Mouse (Mus musculus): ENCODE results near the gene Zscan26. TPM values are rescaled to one million over a fixed set of nuclear protein-coding genes. Genes with fewer than 3 reads are reported as not detected.

Gene Zscan26
- total RNA-seq, 2 experiments from 2014 or later: 38.2 to 41.0 TPM

- no peak for DNase-seq (ENCODE audit: low spot score in 2 of 2)
These were observed 18.1 kb downstream of the Zscan26 start for GRCm38 (mm10) chr13:21435476-21435875.

- DNase-seq (ENCODE audit: low spot score in 2 of 2): no peak
These were observed 25.9 kb downstream of the Zscan26 start for GRCm38 (mm10) chr13:21427631-21428030.

GRCm38 (mm10) chr13:21423301-21423700 lies 30.2 kb downstream of the Zscan26 start:
- DNase-seq (ENCODE audit: low spot score in 2 of 2): peak in 1 of 2 experiments; percentile 16

- DNase-seq (ENCODE audit: low spot score in 2 of 2): no peak
These were observed 34.7 kb downstream of the Zscan26 start for GRCm38 (mm10) chr13:21418865-21419264.

- no peak for DNase-seq (ENCODE audit: low spot score in 2 of 2)
These were observed 36.1 kb downstream of the Zscan26 start for GRCm38 (mm10) chr13:21417298-21418010.

- DNase-seq (ENCODE audit: low spot score in 2 of 2): no peak
These were observed 37.8 kb downstream of the Zscan26 start for GRCm38 (mm10) chr13:21415750-21416149.

- DNase-seq (ENCODE audit: low spot score in 2 of 2): no peak
These were observed 38.3 kb downstream of the Zscan26 start for GRCm38 (mm10) chr13:21415266-21415665.

- DNase-seq (ENCODE audit: low spot score in 2 of 2): no peak
These were observed 39.0 kb downstream of the Zscan26 start for GRCm38 (mm10) chr13:21414231-21415212.

- DNase-seq (ENCODE audit: low spot score in 2 of 2): no peak
These were observed 44.6 kb downstream of the Zscan26 start for GRCm38 (mm10) chr13:21408805-21409459.

GRCm38 (mm10) chr13:21407969-21408804 lies 45.3 kb downstream of the Zscan26 start:
- DNase-seq (ENCODE audit: low spot score in 2 of 2): peak; percentile 21 to 61

GRCm38 (mm10) chr13:21407341-21407740 lies 46.2 kb downstream of the Zscan26 start:
- DNase-seq (ENCODE audit: low spot score in 2 of 2): no peak

GRCm38 (mm10) chr13:21402848-21403247 lies 50.7 kb downstream of the Zscan26 start:
- no peak for DNase-seq (ENCODE audit: low spot score in 2 of 2)

- DNase-seq (ENCODE audit: low spot score in 2 of 2): peak; percentile 59 to 69
These were observed 51.2 kb downstream of the Zscan26 start, which contains the start of gene Zkscan3 for GRCm38 (mm10) chr13:21402287-21402846. Gene Zkscan3 (minus strand): TSS chr13:21402755.

- DNase-seq (ENCODE audit: low spot score in 2 of 2): no peak
These were observed 51.8 kb downstream of the Zscan26 start for GRCm38 (mm10) chr13:21401636-21402286.

- DNase-seq (ENCODE audit: low spot score in 2 of 2): no peak
These were observed 52.4 kb downstream of the Zscan26 start for GRCm38 (mm10) chr13:21401166-21401565.

GRCm38 (mm10) chr13:21397486-21397885 lies 56.0 kb downstream of the Zscan26 start:
- DNase-seq (ENCODE audit: low spot score in 2 of 2): no peak

GRCm38 (mm10) chr13:21396048-21396447 lies 57.5 kb downstream of the Zscan26 start:
- peak in 1 of 2 experiments; percentile 16 for DNase-seq (ENCODE audit: low spot score in 2 of 2)

GRCm38 (mm10) chr13:21395623-21396022 lies 57.9 kb downstream of the Zscan26 start:
- no peak for DNase-seq (ENCODE audit: low spot score in 2 of 2)

- no peak for DNase-seq (ENCODE audit: low spot score in 2 of 2)
These were observed 58.3 kb downstream of the Zscan26 start for GRCm38 (mm10) chr13:21395211-21395610.
